Mouse (Mus musculus): ENCODE results near the gene Fam120c. TPM values are rescaled to one million over a fixed set of nuclear protein-coding genes. Genes with fewer than 3 reads are reported as not detected.

The Fam120c gene
- polyA plus RNA-seq (2014; fragmentation: Illumina TruSeq; extraction: RNeasy Lipid Tissue Mini Kit (QIAGEN cat#74804); ENCODE audit: low replicate concordance): 5.2 TPM

GRCm38 (mm10) chrX:151343761-151344500, at the start of gene Fam120c:
Fam120c (plus strand) TSS chrX:151344175.

GRCm38 (mm10) chrX:151520458-151521322, 176.7 kb downstream of the Fam120c start, which contains the start of gene Phf8:
Phf8 (plus strand) TSS chrX:151520672.

Other genes with a start within 250 kb of the Fam120c start
- gene Tsr2, start 247.6 kb upstream of the Fam120c start, polyA plus RNA-seq (2014; fragmentation: Illumina TruSeq; extraction: RNeasy Lipid Tissue Mini Kit (QIAGEN cat#74804); ENCODE audit: low replicate concordance): 10.6 TPM
- gene Wnk3, start 146.1 kb upstream of the Fam120c start, polyA plus RNA-seq (2014; fragmentation: Illumina TruSeq; extraction: RNeasy Lipid Tissue Mini Kit (QIAGEN cat#74804); ENCODE audit: low replicate concordance): 0.22 TPM
- 35.5 TPM for gene Phf8, start 176.5 kb downstream of the Fam120c start, polyA plus RNA-seq (2014; fragmentation: Illumina TruSeq; extraction: RNeasy Lipid Tissue Mini Kit (QIAGEN cat#74804); ENCODE audit: low replicate concordance)